Mouse (Mus musculus) stomach, embryonic 14.5 days (tissue): ENCODE results near the gene Olfr1256. TPM values are rescaled to one million over a fixed set of nuclear protein-coding genes. Genes with fewer than 3 reads are reported as not detected.

Experiments
- ATAC-seq: fragments of 200-750 bp; cut with Nextera tagmentation; 2 replicates; pipeline ENCODE4 v1.8.0; 2017; ENCODE audit warnings: low read depth, moderate TSS enrichment; ENCODE audit not compliant: insufficient number of reproducible peaks, insufficient read depth, low FRiP score
- H3K27ac ChIP-seq: fragments of 300-500 bp; sonication (generic); 2 replicates; pipeline ENCODE4 v1.5.1; 2014; ENCODE audit warnings: mild to moderate bottlenecking, low read length, moderate library complexity, mixed read lengths
- H3K27me3 ChIP-seq: fragments of 300-500 bp; sonication (generic); 2 replicates; pipeline ENCODE4 v1.6.1; 2014; ENCODE audit warnings: low read length, control low read depth, mixed read lengths; ENCODE audit not compliant: control insufficient read depth, insufficient read depth
- H3K36me3 ChIP-seq: fragments of 300-500 bp; sonication (generic); 2 replicates; pipeline ENCODE4 v1.6.1; 2014; ENCODE audit warnings: mild to moderate bottlenecking, control low read depth, low read length, moderate library complexity, mixed read lengths; ENCODE audit not compliant: control insufficient read depth, insufficient read depth
- H3K4me1 ChIP-seq: fragments of 300-500 bp; sonication (generic); 2 replicates; pipeline ENCODE4 v1.6.1; 2014; ENCODE audit warnings: low read length, control low read depth, mixed read lengths; ENCODE audit not compliant: control insufficient read depth, insufficient read depth
- H3K4me2 ChIP-seq: fragments of 300-500 bp; sonication (generic); replicated peaks from 2 replicates; pipeline ENCODE4 v1.6.1; 2014; ENCODE audit warnings: low read depth, low read length, control low read depth
- H3K4me3 ChIP-seq: fragments of 300-500 bp; sonication (generic); 2 replicates; pipeline ENCODE4 v1.5.1; 2014; ENCODE audit warnings: low read depth, low read length, control low read depth
- H3K9ac ChIP-seq: fragments of 300-500 bp; sonication (generic); replicated peaks from 2 replicates; pipeline ENCODE4 v1.6.1; 2014; ENCODE audit warnings: low read depth, mild to moderate bottlenecking, control low read depth, low read length, moderate library complexity, mixed read lengths
- H3K9me3 ChIP-seq: fragments of 300-500 bp; sonication (generic); 2 replicates; pipeline ENCODE4 v1.6.1; 2016; ENCODE audit warnings: low read depth, low read length, control low read depth; ENCODE audit not compliant: control insufficient read depth
- WGBS: fragments of 180-500 bp; shearing (Covaris S2); extraction: QIAGEN DNeasy Blood & Tissue Kit; methylation state at CpG from one replicate; pipeline ENCODE4 v1.1.7; 2014; 5-methylcytosine and 5-hydroxymethylcytosine counted together
- polyA plus RNA-seq: library from polyadenylated mRNA; unstranded; fragments of >200 nt; fragmentation: Nextera tagmentation; extraction: Ambion mirVana; gene quantifications from 2 replicates; pipeline ENCODE4 v1.2.1, GENCODE M21; 2014

Olfr1256 gene
- polyA plus RNA-seq: not detected in 2 replicates

GRCm38 (mm10) chr2:89841455-89841854 lies at the start of gene Olfr1256:
Olfr1256 (minus strand) TSS chr2:89841555.
- no peaks in the 10 kb centered on the region for H3K27me3 ChIP-seq
- H3K4me1 ChIP-seq: no peaks in the 10 kb centered on the region
- no peak within 1 kb of the TSS for H3K4me2 ChIP-seq
- ATAC-seq: no peak
- H3K4me3 ChIP-seq: no peak within 1 kb of the TSS
- H3K9me3 ChIP-seq: no peaks in the 10 kb centered on the region
- WGBS: 53% methylated on average over 2 of the region's 2 CpGs
- H3K36me3 ChIP-seq: no peaks in the 10 kb centered on the region
- H3K27ac ChIP-seq: no peak within 1 kb of the TSS
- H3K9ac ChIP-seq: no peak within 1 kb of the TSS

GRCm38 (mm10) chr2:89878137-89878536 lies 36.8 kb upstream of the Olfr1256 start, which contains the start of gene Olfr1257:
Olfr1257 (plus strand) TSS chr2:89878437.
- Histone ChIP-seq H3K27me3 (no peaks in the 10 kb centered on the region), H3K4me3 (no peak within 1 kb of the TSS), H3K9ac (no peak within 1 kb of the TSS), H3K27ac (no peak within 1 kb of the TSS), H3K4me1 (no peaks in the 10 kb centered on the region), H3K4me2 (no peak within 1 kb of the TSS), H3K9me3 (no peaks in the 10 kb centered on the region), H3K36me3 (no peaks in the 10 kb centered on the region)
- WGBS: 95% methylated on average over 1 of the region's 1 CpGs
- ATAC-seq: no peak

GRCm38 (mm10) chr2:89849230-89849629 lies 7.9 kb upstream of the Olfr1256 start:
- H3K4me3 ChIP-seq: no peak overlapping the region
- no peaks in the 10 kb centered on the region for H3K27me3 ChIP-seq
- H3K36me3 ChIP-seq: no peaks in the 10 kb centered on the region
- H3K4me1 ChIP-seq: no peaks in the 10 kb centered on the region
- H3K9me3 ChIP-seq: no peaks in the 10 kb centered on the region
- no peak overlapping the region for H3K4me2 ChIP-seq
- no peak overlapping the region for H3K27ac ChIP-seq
- ATAC-seq: no peak
- no peak overlapping the region for H3K9ac ChIP-seq
- 92% methylated on average over 1 of the region's 1 CpGs for WGBS

DNA sequence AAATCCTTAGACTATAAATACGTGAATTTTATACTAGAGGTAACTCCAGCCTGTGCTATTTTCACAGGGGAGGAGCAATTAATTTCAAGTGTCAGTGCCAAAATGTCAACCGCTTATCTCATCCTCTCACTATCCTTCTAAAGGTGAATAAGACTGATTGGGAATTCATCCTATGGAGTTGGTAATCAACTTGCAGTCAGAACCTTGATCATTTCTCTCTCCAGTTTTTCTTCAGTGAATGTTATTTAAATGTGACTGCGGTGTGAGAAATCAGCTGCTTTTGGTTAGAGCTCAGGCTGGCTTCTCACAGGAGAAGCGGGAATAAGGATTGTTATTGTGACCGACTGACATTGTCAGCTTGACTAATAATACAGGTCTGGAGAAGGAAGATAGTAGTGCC lies 6.8 kb upstream of the Olfr1256 start, which contains the start of gene Olfr48:
Gene Olfr48, minus strand, starts transcription at position 101 of the 400 bp plus-strand sequence.
- no peak within 1 kb of the TSS for H3K9ac ChIP-seq
- no peak within 1 kb of the TSS for H3K4me3 ChIP-seq
- no peak within 1 kb of the TSS for H3K27ac ChIP-seq
- H3K27me3 ChIP-seq: no peaks in the 10 kb centered on the region
- 66% methylated on average over 5 of the region's 5 CpGs for WGBS
- no peaks in the 10 kb centered on the region for H3K9me3 ChIP-seq
- H3K4me2 ChIP-seq: no peak within 1 kb of the TSS
- no peaks in the 10 kb centered on the region for H3K4me1 ChIP-seq
- H3K36me3 ChIP-seq: no peaks in the 10 kb centered on the region
- no peak for ATAC-seq

DNA sequence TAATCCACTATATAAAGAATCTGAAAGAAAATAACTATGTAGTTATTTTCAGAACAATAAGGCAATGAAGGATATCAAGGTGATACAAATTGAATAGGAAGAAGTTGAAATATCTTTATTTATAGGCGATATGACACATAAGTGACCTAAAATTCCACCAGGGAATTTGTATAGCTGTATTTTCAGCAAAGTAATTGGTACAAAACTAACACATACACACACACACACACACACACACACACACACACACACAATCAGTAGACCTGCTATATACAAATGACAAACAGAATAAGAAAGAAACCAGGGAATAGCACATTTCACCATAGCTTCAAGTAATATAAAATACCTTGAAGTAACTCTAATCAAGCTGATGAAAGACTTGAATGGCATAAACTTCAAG lies 21.1 kb downstream of the Olfr1256 start:
- no peak for ATAC-seq
- Histone ChIP-seq H3K27me3 (no peaks in the 10 kb centered on the region), H3K36me3 (no peaks in the 10 kb centered on the region), H3K27ac (no peak overlapping the region), H3K9me3 (no peaks in the 10 kb centered on the region; the same call in 1 of the 2 replicates), H3K4me2 (no peak overlapping the region), H3K4me1 (no peaks in the 10 kb centered on the region), H3K9ac (no peak overlapping the region), H3K4me3 (no peak overlapping the region)
- 79% methylated on average over 1 of the region's 1 CpGs for WGBS

DNA sequence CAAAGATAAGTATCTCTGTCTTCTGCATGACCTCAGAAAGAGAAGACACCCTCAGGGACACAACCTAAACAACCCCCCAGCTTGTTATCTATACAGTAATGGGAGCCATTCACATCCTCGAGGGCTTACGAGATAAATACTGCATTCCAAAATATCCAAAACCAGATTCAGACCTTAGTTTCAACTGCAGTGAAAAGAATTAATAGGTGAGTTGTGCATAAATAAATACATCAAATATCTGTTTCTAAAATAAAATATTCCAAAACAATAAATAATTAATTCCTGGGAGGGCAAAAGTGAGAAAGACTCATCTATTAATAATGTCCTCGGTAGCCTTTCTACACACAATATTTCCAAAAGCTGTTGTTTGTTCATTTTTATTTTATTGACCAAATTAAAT lies 29.6 kb downstream of the Olfr1256 start, which contains the start of gene Olfr1255:
Gene Olfr1255, plus strand, starts transcription at position 301 of the 400 bp plus-strand sequence.
- Histone ChIP-seq H3K27me3 (no peaks in the 10 kb centered on the region), H3K4me2 (no peak within 1 kb of the TSS), H3K27ac (no peak within 1 kb of the TSS), H3K4me3 (no peak within 1 kb of the TSS), H3K4me1 (no peaks in the 10 kb centered on the region), H3K9me3 (no peaks in the 10 kb centered on the region), H3K36me3 (no peaks in the 10 kb centered on the region), H3K9ac (no peak within 1 kb of the TSS)
- ATAC-seq: no peak
- 80% methylated on average over 3 of the region's 3 CpGs for WGBS

GRCm38 (mm10) chr2:89810751-89811150 lies 30.6 kb downstream of the Olfr1256 start:
- 72% methylated on average over 2 of the region's 2 CpGs for WGBS
- Histone ChIP-seq H3K27me3 (no peaks in the 10 kb centered on the region), H3K9me3 (no peaks in the 10 kb centered on the region), H3K4me2 (no peak overlapping the region), H3K9ac (no peak overlapping the region), H3K36me3 (no peaks in the 10 kb centered on the region), H3K27ac (no peak overlapping the region), H3K4me3 (no peak overlapping the region), H3K4me1 (no peaks in the 10 kb centered on the region)
- no peak; the same call in 1 of the 2 replicates for ATAC-seq

- Histone ChIP-seq H3K4me2 (no peak overlapping the region), H3K9me3 (no peaks in the 10 kb centered on the region), H3K27ac (no peak overlapping the region), H3K4me3 (no peak overlapping the region), H3K27me3 (no peaks in the 10 kb centered on the region), H3K9ac (no peak overlapping the region), H3K4me1 (no peaks in the 10 kb centered on the region), H3K36me3 (no peaks in the 10 kb centered on the region)
- 90% methylated on average over 3 of the region's 3 CpGs for WGBS
- no peak for ATAC-seq
These were observed 41.8 kb downstream of the Olfr1256 start for GRCm38 (mm10) chr2:89799583-89799982.

DNA sequence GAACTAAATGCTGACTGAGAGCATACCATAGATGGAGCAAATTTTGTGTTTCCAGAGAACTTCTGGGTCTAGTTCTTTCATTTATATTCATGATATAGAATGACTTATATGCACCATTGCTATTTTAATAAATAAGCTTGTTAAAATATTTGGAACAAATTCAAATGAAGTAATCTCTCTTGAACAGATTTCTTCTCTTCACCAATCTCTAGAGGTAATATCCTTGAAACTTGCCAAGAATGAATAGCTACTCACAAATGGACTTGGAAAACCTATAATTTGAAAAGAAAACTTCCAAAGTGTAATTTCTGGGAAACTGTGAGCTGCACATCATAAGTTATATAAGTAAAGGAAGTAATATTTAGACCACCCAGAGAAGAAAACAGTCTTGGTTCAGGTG lies 47.8 kb downstream of the Olfr1256 start, which contains the start of gene Olfr1254:
Gene Olfr1254, minus strand, starts transcription at position 101 of the 400 bp plus-strand sequence.
- no peak within 1 kb of the TSS for H3K4me2 ChIP-seq
- no peak within 1 kb of the TSS for H3K9ac ChIP-seq
- H3K36me3 ChIP-seq: no peaks in the 10 kb centered on the region
- H3K4me1 ChIP-seq: no peaks in the 10 kb centered on the region
- no peak within 1 kb of the TSS for H3K27ac ChIP-seq
- no peak for ATAC-seq
- H3K27me3 ChIP-seq: no peaks in the 10 kb centered on the region
- H3K9me3 ChIP-seq: no peaks in the 10 kb centered on the region
- no peak within 1 kb of the TSS for H3K4me3 ChIP-seq
